Mouse (Mus musculus): ENCODE measurements at regions not wholly inside any gene's neighbourhood (a gene's known extent, or its start where the extent isn't known, plus 50 kb on each side); places are given as distances from the start of the nearest gene placed in this dataset.

- no peak for DNase-seq (ENCODE audit: low read depth, low spot score)
- Histone ChIP-seq H3K27me3 (ENCODE audit: control insufficient read depth in 1 of 2, insufficient read depth in 2 of 2, low read length in 2 of 2) (no peaks in the 10 kb centered on the region), H3K27ac (ENCODE audit: control insufficient read depth, low read depth, low read length) (no peak overlapping the region), H3K9ac (ENCODE audit: control insufficient read depth, low read depth, low read length, poor library complexity, severe bottlenecking) (no peak overlapping the region), H3K79me2 (ENCODE audit: control insufficient read depth, insufficient read depth, low read length, poor library complexity) (no peaks in the 10 kb centered on the region), H3K9me3 (replicated peaks; ENCODE audit: insufficient read depth, low read length) (no peaks in the 10 kb centered on the region), H3K36me3 (ENCODE audit: control insufficient read depth in 1 of 2, insufficient read depth in 2 of 2, low read length in 2 of 2) (no peaks in the 10 kb centered on the region), H3K4me3 (ENCODE audit: control insufficient read depth in 1 of 2, insufficient read depth in 1 of 2, low read depth in 2 of 2, low read length in 2 of 2) (no peak overlapping the region), H3K4me1 (ENCODE audit: control insufficient read depth in 1 of 2, insufficient read depth in 2 of 2, low read length in 2 of 2) (no peaks in the 10 kb centered on the region)
- TF ChIP-seq KAT2A (conservative IDR thresholded peaks at IDR 0.05; ENCODE audit: low read depth, low read length) (no peak), USF1 (IDR thresholded peaks at IDR 0.05; ENCODE audit: low read depth, low read length) (no peak), POLR2AphosphoS5 (IDR thresholded peaks at IDR 0.05; ENCODE audit: borderline replicate concordance, low read depth, low read length) (no peak), MXI1 (IDR thresholded peaks at IDR 0.05; ENCODE audit: low read depth, low read length) (no peak), MYB (IDR thresholded peaks at IDR 0.05; ENCODE audit: low read depth, low read length) (no peak), E2F4 (IDR thresholded peaks at IDR 0.05; ENCODE audit: borderline replicate concordance, low read depth, low read length) (no peak), ZNF384 (IDR thresholded peaks at IDR 0.05; ENCODE audit: low read depth, low read length) (no peak), ZC3H11A (IDR thresholded peaks at IDR 0.05; ENCODE audit: low read depth, low read length) (no peak), CHD1 (IDR thresholded peaks at IDR 0.05; ENCODE audit: low read depth, low read length) (no peak), GABPA (IDR thresholded peaks at IDR 0.05; ENCODE audit: low read depth, low read length) (no peak), GATA1 (IDR thresholded peaks at IDR 0.05; ENCODE audit: low read depth, low read length) (no peak), UBTF (IDR thresholded peaks at IDR 0.05; ENCODE audit: borderline replicate concordance, insufficient read depth, low read depth, low read length) (no peak), USF2 (IDR thresholded peaks at IDR 0.05; ENCODE audit: borderline replicate concordance in 1 of 2, insufficient read depth in 1 of 2, low read depth in 1 of 2, low read length in 2 of 2) (no peak), ZMIZ1 (IDR thresholded peaks at IDR 0.05; ENCODE audit: low read depth, low read length) (no peak), MAX (IDR thresholded peaks at IDR 0.05; ENCODE audit: low read length) (no peak), RCOR1 (IDR thresholded peaks at IDR 0.05; ENCODE audit: low read depth, low read length) (no peak), MEF2A (IDR thresholded peaks at IDR 0.05; ENCODE audit: extremely low read depth, insufficient replicate concordance, low read depth, low read length, poor library complexity, severe bottlenecking) (no peak), EP300 (IDR thresholded peaks at IDR 0.05; ENCODE audit: low read depth in 1 of 2, low read length in 2 of 2) (no peak), ZKSCAN1 (IDR thresholded peaks at IDR 0.05; ENCODE audit: low read depth, low read length) (no peak)
Observed at GRCm38 (mm10) chr11:8229787-8230186, 434.5 kb downstream of the Tns3 start.

- no peak for DNase-seq (ENCODE audit: low read depth, low spot score)
- Histone ChIP-seq H3K9ac (ENCODE audit: control insufficient read depth, low read depth, low read length, poor library complexity, severe bottlenecking) (no peak overlapping the region), H3K79me2 (ENCODE audit: control insufficient read depth, insufficient read depth, low read length, poor library complexity) (no peaks in the 10 kb centered on the region), H3K27ac (ENCODE audit: control insufficient read depth, low read depth, low read length) (no peak overlapping the region), H3K9me3 (replicated peaks; ENCODE audit: insufficient read depth, low read length) (no peaks in the 10 kb centered on the region), H3K4me3 (ENCODE audit: control insufficient read depth in 1 of 2, insufficient read depth in 1 of 2, low read depth in 2 of 2, low read length in 2 of 2) (no peak overlapping the region), H3K36me3 (ENCODE audit: control insufficient read depth in 1 of 2, insufficient read depth in 2 of 2, low read length in 2 of 2) (no peaks in the 10 kb centered on the region), H3K4me1 (ENCODE audit: control insufficient read depth in 1 of 2, insufficient read depth in 2 of 2, low read length in 2 of 2) (no peaks in the 10 kb centered on the region), H3K27me3 (ENCODE audit: control insufficient read depth in 1 of 2, insufficient read depth in 2 of 2, low read length in 2 of 2) (no peaks in the 10 kb centered on the region)
- TF ChIP-seq POLR2AphosphoS2 (IDR thresholded peaks at IDR 0.05; ENCODE audit: low read length) (no peak), HCFC1 (IDR thresholded peaks at IDR 0.05; ENCODE audit: low read depth, low read length) (no peak), SMC3 (IDR thresholded peaks at IDR 0.05; ENCODE audit: low read depth, low read length) (no peak), MXI1 (IDR thresholded peaks at IDR 0.05; ENCODE audit: low read depth, low read length) (no peak), MEF2A (IDR thresholded peaks at IDR 0.05; ENCODE audit: extremely low read depth, insufficient replicate concordance, low read depth, low read length, poor library complexity, severe bottlenecking) (no peak), ETS1 (IDR thresholded peaks at IDR 0.05; ENCODE audit: low read depth, low read length) (no peak), ELF1 (IDR thresholded peaks at IDR 0.05; ENCODE audit: low read depth, low read length) (no peak), MYB (IDR thresholded peaks at IDR 0.05; ENCODE audit: low read depth, low read length) (no peak)
Observed at GRCm38 (mm10) chr11:8227772-8228425, 436.4 kb downstream of the Tns3 start.

Measured in MEL (cell line).